Mouse (Mus musculus) hindbrain, embryonic 16.5 days (tissue): ENCODE measurements around the gene St14. TPM values are rescaled to one million over a fixed set of nuclear protein-coding genes. Genes with fewer than 3 reads are reported as not detected.

ENCODE experiments used
- ATAC-seq: fragments of 200-750 bp; cut with Nextera tagmentation; 2 replicates; pipeline ENCODE4 v1.8.0; 2017; ENCODE audit warnings: moderate TSS enrichment, moderate library complexity
- H3K27ac ChIP-seq: fragments of 300-500 bp; sonication (generic); 2 replicates; pipeline ENCODE4 v1.5.1; 2014; ENCODE audit warnings: low read depth, mild to moderate bottlenecking, control low read depth, low read length, moderate library complexity
- H3K27me3 ChIP-seq: fragments of 300-500 bp; sonication (generic); replicated peaks from 2 replicates; pipeline ENCODE4 v1.6.1; 2014; ENCODE audit warnings: low read length; ENCODE audit not compliant: control insufficient read depth, insufficient read depth
- H3K36me3 ChIP-seq: fragments of 300-500 bp; sonication (generic); 2 replicates; pipeline ENCODE4 v1.6.1; 2014; ENCODE audit warnings: mild to moderate bottlenecking, low read length, moderate library complexity, mixed read lengths; ENCODE audit not compliant: control insufficient read depth, insufficient read depth
- H3K4me1 ChIP-seq: fragments of 300-500 bp; sonication (generic); 2 replicates; pipeline ENCODE4 v1.6.1; 2014; ENCODE audit warnings: low read depth, low read length; ENCODE audit not compliant: control insufficient read depth, insufficient read depth
- H3K4me2 ChIP-seq: fragments of 300-500 bp; sonication (generic); 2 replicates; pipeline ENCODE4 v1.6.1; 2014; ENCODE audit warnings: mild to moderate bottlenecking, low read length, control low read depth, moderate library complexity
- H3K4me3 ChIP-seq: fragments of 300-500 bp; sonication (generic); 2 replicates; pipeline ENCODE4 v1.5.1; 2014; ENCODE audit warnings: mild to moderate bottlenecking, low read length, control low read depth, moderate library complexity
- H3K9ac ChIP-seq: fragments of 300-500 bp; sonication (generic); 2 replicates; pipeline ENCODE4 v1.6.1; 2014; ENCODE audit warnings: low read depth, mild to moderate bottlenecking, control low read depth, low read length, moderate library complexity
- H3K9me3 ChIP-seq: fragments of 300-500 bp; sonication (generic); 2 replicates; pipeline ENCODE4 v1.6.1; 2014; ENCODE audit warnings: mild to moderate bottlenecking, low read length, moderate library complexity; ENCODE audit not compliant: control insufficient read depth
- WGBS: fragments of 180-500 bp; shearing (Covaris S2); extraction: QIAGEN DNeasy Blood & Tissue Kit; methylation state at CpG from one replicate; pipeline ENCODE4 v1.1.7; 2014; 5-methylcytosine and 5-hydroxymethylcytosine counted together
- polyA plus RNA-seq: library from polyadenylated mRNA; unstranded; fragments of >200 nt; fragmentation: Nextera tagmentation; extraction: Ambion mirVana; gene quantifications from 2 replicates; pipeline ENCODE4 v1.2.1, GENCODE M21; 2015

The St14 gene
- polyA plus RNA-seq, 1 experiment from 2014 or later: 0.93 TPM

DNA sequence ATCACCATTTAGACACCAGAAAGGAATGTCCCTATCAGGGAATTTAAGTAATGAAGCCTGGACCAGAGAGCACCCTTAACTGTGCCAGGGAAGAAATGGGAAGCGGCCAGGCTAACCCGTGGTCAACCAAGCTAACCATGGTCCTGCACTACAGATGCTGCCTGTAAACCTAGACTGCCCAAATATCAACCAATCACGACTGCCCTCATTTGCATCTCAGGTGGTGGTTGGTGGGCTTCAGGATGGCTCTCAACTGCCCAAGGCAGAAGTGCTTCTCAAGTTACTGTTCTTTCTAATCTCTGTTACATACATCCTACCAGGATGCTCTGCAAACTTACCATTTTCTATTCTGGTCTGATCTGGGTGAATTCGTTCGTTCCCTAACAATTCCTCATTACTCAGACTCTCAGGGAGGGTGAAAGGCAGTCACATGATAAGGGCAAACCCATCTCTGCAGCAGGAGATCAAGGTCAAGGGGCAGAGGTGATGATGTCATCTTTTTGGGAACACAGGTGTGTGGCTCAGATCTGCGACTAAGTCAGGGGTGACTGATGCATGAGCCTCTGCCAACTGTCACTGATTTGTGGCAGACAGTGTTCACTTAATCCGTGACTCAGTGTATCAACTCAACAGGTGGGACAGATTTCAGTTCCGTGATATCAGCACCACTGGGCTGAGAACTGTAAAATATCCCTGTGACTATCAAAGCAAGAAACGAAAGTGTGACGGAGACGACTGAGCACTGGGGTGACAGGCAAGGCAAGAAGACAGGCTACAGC lies 12.9 kb downstream of the St14 start:
- no peak overlapping the region for H3K4me2 ChIP-seq
- no peak overlapping the region for H3K27ac ChIP-seq
- no peaks in the 10 kb centered on the region for H3K27me3 ChIP-seq
- no peak overlapping the region for H3K4me3 ChIP-seq
- peak; percentile 67; the same call in 1 of the 2 replicates for ATAC-seq
- no peaks in the 10 kb centered on the region for H3K9me3 ChIP-seq
- 44% methylated on average over 11 of the region's 11 CpGs for WGBS
- H3K36me3 ChIP-seq: no peaks in the 10 kb centered on the region
- no peaks in the 10 kb centered on the region for H3K4me1 ChIP-seq
- no peak overlapping the region for H3K9ac ChIP-seq

DNA sequence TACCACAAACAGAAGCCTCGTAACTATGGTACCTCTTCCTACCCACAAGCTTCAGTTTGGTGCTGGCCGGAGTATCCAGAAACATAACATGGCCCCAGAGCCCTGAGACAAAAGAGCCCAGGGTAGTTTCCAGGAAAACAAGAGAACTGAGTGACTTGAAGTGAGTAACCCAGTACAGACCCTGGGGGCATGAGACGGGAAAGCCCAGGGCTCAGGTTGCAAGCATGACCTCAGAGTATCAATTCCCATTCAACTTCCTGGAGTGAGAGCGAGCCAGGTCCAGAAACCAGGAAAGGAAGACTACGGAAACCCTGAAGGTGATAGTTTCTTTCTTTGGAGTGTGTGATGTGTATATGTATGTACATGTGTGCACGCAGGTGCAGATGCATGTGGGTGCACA lies 14.2 kb downstream of the St14 start:
- Histone ChIP-seq H3K9me3 (no peaks in the 10 kb centered on the region), H3K4me1 (no peaks in the 10 kb centered on the region), H3K36me3 (no peaks in the 10 kb centered on the region), H3K27ac (no peak overlapping the region), H3K4me3 (no peak overlapping the region), H3K27me3 (no peaks in the 10 kb centered on the region), H3K4me2 (no peak overlapping the region), H3K9ac (no peak overlapping the region)
- no peak for ATAC-seq
- 88% methylated on average over 6 of the region's 6 CpGs for WGBS

DNA sequence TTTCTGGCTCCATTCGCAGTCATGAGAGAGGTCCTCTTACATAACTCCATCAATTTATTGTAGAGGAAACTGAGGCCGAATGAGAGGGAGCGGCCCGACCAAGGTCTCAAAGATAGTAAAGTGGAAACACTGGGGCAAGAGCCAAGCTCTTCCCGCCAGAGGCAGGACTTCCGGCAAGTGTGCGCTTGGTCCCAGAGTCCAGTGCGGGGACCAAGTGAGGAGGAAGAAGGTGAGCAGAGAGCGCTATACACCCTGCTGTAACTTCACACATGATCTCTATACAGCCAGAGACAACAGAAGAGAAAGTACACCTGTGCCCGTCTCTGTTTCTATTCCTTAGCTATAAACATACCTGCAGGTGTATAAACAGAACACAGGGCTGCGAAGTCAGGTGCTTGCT lies 14.6 kb downstream of the St14 start:
- no peak overlapping the region for H3K4me3 ChIP-seq
- no peak overlapping the region for H3K9ac ChIP-seq
- no peak overlapping the region for H3K27ac ChIP-seq
- H3K4me2 ChIP-seq: no peak overlapping the region
- H3K9me3 ChIP-seq: no peaks in the 10 kb centered on the region
- no peaks in the 10 kb centered on the region for H3K4me1 ChIP-seq
- no peak for ATAC-seq
- no peaks in the 10 kb centered on the region for H3K36me3 ChIP-seq
- 95% methylated on average over 11 of the region's 11 CpGs for WGBS
- no peaks in the 10 kb centered on the region for H3K27me3 ChIP-seq

DNA sequence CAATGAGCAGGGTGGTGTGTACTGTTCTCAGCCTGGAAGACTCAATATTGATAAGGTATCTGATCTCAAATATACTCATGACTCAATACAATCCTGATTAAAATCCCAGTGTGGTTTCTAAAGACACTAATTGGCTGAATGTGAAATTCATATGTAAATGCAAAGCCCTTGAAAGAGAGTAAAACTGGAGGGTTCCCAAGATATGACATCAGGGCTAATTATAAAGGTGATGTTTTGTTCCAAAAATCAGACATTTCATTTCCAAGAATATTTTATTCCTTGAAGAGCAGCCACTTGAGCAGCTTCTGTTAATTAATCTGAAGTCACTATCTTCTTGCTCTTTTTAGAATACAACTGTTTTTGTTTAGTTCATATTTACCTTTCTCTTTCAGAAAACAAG lies 16.1 kb downstream of the St14 start:
- H3K4me3 ChIP-seq: no peak overlapping the region
- H3K27ac ChIP-seq: no peak overlapping the region
- H3K27me3 ChIP-seq: no peaks in the 10 kb centered on the region
- H3K4me2 ChIP-seq: no peak overlapping the region
- no peaks in the 10 kb centered on the region for H3K9me3 ChIP-seq
- no peak overlapping the region for H3K9ac ChIP-seq
- no peaks in the 10 kb centered on the region for H3K4me1 ChIP-seq
- no peak for ATAC-seq
- no peaks in the 10 kb centered on the region for H3K36me3 ChIP-seq

DNA sequence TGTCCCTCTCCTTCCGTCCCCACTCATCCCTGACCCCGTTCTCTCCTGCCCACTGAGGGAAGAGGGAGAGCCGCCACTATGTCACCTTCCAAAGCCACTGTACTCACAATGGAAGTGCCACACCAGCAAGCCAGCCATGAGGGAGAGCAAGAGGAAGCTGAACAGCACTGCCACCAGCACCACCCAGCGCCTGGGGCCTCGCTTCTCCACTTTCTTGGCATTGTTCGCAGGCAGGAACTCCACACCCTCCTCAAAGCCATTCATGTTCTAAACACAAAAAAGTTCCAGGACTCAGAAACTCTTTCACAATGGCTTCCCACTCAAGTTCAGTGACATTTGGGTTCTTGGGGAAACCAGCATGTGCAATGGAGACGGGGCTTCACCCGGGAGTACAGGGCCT lies 23.2 kb downstream of the St14 start:
- no peaks in the 10 kb centered on the region for H3K36me3 ChIP-seq
- H3K4me3 ChIP-seq: no peak overlapping the region
- no peaks in the 10 kb centered on the region for H3K9me3 ChIP-seq
- no peak for ATAC-seq
- H3K27ac ChIP-seq: no peak overlapping the region
- H3K27me3 ChIP-seq: no peaks in the 10 kb centered on the region
- H3K9ac ChIP-seq: no peak overlapping the region
- no peak overlapping the region for H3K4me2 ChIP-seq
- H3K4me1 ChIP-seq: no peaks in the 10 kb centered on the region
- WGBS: 87% methylated on average over 8 of the region's 8 CpGs

DNA sequence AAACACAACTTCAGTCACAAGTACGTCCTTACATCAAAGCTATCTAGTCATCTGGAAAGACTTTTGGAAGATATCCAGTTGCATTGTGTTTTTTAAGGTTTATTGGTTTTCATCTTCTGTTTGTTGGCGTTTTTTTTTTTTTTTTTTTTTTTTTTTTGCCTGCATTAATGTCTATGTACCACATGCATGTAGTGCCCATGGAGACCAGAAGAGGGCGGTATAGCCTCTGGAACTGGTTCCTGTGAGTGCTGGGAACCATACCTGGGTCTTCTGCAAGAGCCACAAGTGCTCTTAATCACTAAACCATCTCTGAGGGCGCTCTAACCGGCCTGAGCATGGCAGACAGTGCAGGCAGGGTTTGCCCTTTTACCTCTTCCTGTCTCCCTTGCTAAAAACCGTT lies 33.5 kb downstream of the St14 start:
- Histone ChIP-seq H3K4me3 (no peak overlapping the region), H3K9ac (no peak overlapping the region), H3K27me3 (no peaks in the 10 kb centered on the region), H3K4me2 (no peak overlapping the region), H3K36me3 (no peaks in the 10 kb centered on the region), H3K27ac (no peak overlapping the region), H3K4me1 (no peaks in the 10 kb centered on the region; the same call in 1 of the 2 replicates), H3K9me3 (no peaks in the 10 kb centered on the region)
- WGBS: 78% methylated on average over 6 of the region's 6 CpGs
- no peak for ATAC-seq

DNA sequence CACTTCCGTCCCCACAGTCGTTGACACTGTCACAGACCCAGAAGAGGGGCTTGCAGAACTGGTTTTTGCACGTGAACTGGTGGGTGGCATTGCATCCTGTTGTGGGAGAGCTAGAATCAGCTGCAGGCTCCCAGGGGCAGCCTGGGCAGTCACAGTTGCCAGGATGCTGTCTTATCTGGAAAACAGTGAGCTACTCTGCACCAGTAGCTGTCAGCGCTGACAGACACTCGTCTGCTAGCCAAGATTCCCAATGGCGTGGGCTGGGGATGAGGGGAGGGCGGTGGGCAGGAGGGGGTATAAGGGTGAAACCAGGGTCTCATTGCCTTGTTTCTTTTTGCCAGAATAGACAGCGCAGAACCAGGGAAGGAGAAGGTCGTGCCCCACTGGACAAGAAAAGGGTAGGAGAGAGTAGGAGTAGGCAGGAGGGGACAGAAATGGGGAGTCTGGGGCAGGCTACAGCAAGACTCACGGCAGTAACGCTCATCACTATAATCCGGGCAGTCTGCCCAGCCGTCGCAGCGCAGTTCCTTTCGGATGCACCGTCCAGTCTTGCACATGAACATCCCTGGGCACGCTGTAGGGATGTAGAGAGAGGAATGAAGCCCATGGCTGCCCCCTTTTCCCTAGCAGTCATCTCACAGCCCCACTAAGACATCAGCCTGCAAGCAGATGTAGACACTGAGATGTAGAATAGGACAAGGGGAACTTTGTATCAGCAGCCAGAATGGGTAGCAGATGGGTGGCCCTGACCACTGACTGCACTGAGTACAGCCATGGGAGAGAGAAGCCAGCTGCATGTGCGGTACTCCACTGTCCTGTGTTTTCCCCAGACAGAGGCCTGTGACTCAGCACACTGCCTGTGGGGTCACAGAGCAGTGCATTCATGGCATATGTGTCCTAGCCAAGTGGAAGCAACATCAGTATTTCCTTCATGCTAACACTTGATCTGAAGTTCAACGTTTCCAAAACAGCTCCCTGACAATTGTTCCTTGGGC lies 34.3 kb downstream of the St14 start:
- H3K27me3 ChIP-seq: no peaks in the 10 kb centered on the region
- H3K9me3 ChIP-seq: no peaks in the 10 kb centered on the region
- 75% methylated on average over 20 of the region's 20 CpGs for WGBS
- no peak overlapping the region for H3K9ac ChIP-seq
- H3K27ac ChIP-seq: no peak overlapping the region
- no peak overlapping the region for H3K4me2 ChIP-seq
- ATAC-seq: peak; percentile 67; the same call in 1 of the 2 replicates
- no peaks in the 10 kb centered on the region for H3K36me3 ChIP-seq
- no peaks in the 10 kb centered on the region; the same call in 1 of the 2 replicates for H3K4me1 ChIP-seq
- no peak overlapping the region for H3K4me3 ChIP-seq

DNA sequence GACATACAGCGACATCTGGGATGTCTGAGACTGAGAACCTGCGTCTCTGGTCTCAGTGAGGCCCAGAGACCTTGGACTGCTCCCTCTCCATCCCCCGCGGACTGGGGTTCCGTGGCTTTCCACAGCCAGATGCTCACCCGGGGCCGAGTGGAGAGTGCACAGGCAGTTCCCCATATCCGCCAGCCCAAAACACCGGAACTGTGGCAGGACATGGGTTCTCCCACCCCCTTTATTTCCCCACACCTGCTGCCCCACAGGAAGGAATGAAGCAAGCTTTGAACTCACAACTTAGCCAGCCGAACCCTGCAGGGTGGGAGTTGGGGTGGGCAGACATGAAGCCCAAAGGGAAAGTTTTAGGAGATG lies 38.8 kb downstream of the St14 start:
- no peak overlapping the region for H3K9ac ChIP-seq
- no peak for ATAC-seq
- no peak overlapping the region for H3K4me3 ChIP-seq
- no peaks in the 10 kb centered on the region for H3K9me3 ChIP-seq
- no peaks in the 10 kb centered on the region for H3K36me3 ChIP-seq
- no peak overlapping the region for H3K4me2 ChIP-seq
- WGBS: 93% methylated on average over 10 of the region's 10 CpGs
- no peaks in the 10 kb centered on the region for H3K27me3 ChIP-seq
- H3K4me1 ChIP-seq: no peaks in the 10 kb centered on the region; the same call in 1 of the 2 replicates
- H3K27ac ChIP-seq: no peak overlapping the region

DNA sequence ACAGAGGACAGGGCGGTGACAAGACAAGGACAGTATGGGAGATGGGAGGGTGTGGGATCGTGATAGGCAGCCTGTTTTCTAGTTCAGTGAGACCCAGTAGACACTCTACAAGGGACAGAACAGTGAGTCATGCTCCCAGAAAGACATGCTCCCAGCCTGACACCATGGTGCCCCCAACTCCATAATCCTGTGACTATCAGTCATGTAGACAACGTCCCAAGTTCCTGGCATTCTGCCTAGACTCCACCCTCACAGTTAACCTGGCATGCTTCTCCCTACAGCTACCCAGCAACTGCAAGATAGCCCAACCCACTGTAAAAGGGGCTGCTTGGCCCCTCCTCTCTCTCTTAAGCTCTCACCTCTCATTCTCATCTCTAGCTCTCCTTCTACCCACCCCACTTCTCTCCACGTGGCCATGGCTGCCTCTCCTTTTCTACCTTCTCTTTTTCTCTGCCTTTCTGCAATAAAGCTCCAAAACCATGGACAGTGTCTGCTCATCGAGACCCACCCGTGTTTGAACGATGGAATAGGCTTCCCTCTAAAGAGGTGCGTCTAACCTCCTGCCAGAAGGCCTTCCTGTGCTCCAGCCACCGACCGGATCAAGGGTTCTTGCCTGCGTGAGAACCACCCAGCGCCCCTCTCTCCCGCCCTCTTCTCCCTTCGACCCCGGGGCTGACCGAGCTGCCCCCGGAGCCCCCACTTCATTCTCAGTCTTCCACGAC lies 39.4 kb downstream of the St14 start:
- WGBS: 91% methylated on average over 18 of the region's 18 CpGs
- Histone ChIP-seq H3K4me2 (no peak overlapping the region), H3K9ac (no peak overlapping the region), H3K27ac (no peak overlapping the region), H3K4me3 (no peak overlapping the region), H3K9me3 (no peaks in the 10 kb centered on the region), H3K27me3 (no peaks in the 10 kb centered on the region), H3K4me1 (no peaks in the 10 kb centered on the region; the same call in 1 of the 2 replicates), H3K36me3 (no peaks in the 10 kb centered on the region)
- no peak for ATAC-seq
